Mouse (Mus musculus) liver, postnatal 0 days (tissue): ENCODE measurements at regions not wholly inside any gene's neighbourhood (a gene's known extent, or its start where the extent isn't known, plus 50 kb on each side); places are given as distances from the start of the nearest gene placed in this dataset.

Experiments used
- ATAC-seq: fragments of 200-750 bp; cut with Nextera tagmentation; 2 replicates; pipeline ENCODE4 v1.8.0; 2017; ENCODE audit warnings: mild to moderate bottlenecking, moderate library complexity
- DNase-seq: peaks from one replicate; pipeline ENCODE4 v3.0.0-alpha.2; 2016
- H3K27ac ChIP-seq: fragments of 300-500 bp; sonication (generic); 2 replicates; pipeline ENCODE4 v1.5.1; 2014; ENCODE audit warnings: antibody characterized with exemption, moderate library complexity, mild to moderate bottlenecking, low read depth
- H3K27me3 ChIP-seq: fragments of 300-500 bp; sonication (generic); 2 replicates; pipeline ENCODE4 v1.6.1; 2014; ENCODE audit warnings: low read length, control low read depth, mixed read lengths; ENCODE audit not compliant: insufficient read depth
- H3K36me3 ChIP-seq: fragments of 300-500 bp; sonication (generic); replicated peaks from 2 replicates; pipeline ENCODE4 v1.6.1; 2014; ENCODE audit warnings: mild to moderate bottlenecking, control low read depth, low read length, moderate library complexity, mixed read lengths; ENCODE audit not compliant: insufficient read depth
- H3K4me1 ChIP-seq: fragments of 300-500 bp; sonication (generic); 2 replicates; pipeline ENCODE4 v1.6.1; 2014; ENCODE audit warnings: antibody characterized with exemption, mild to moderate bottlenecking, control low read depth; ENCODE audit not compliant: insufficient read depth
- H3K4me2 ChIP-seq: fragments of 300-500 bp; sonication (generic); 2 replicates; pipeline ENCODE4 v1.6.1; 2014; ENCODE audit warnings: low read depth, mild to moderate bottlenecking, low read length, moderate library complexity, mixed read lengths
- H3K4me3 ChIP-seq: fragments of 300-500 bp; sonication (generic); 2 replicates; pipeline ENCODE4 v1.5.1; 2014; ENCODE audit warnings: low read depth, low read length
- H3K9ac ChIP-seq: fragments of 300-500 bp; sonication (generic); replicated peaks from 2 replicates; pipeline ENCODE4 v1.6.1; 2014; ENCODE audit warnings: mild to moderate bottlenecking, moderate library complexity
- H3K9me3 ChIP-seq: fragments of 300-500 bp; sonication (generic); 2 replicates; pipeline ENCODE4 v1.6.1; 2016; ENCODE audit warnings: mild to moderate bottlenecking, control low read depth, low read length, mixed read lengths
- CTCF ChIP-seq: sonication (generic); IDR thresholded peaks from 2 replicates; pipeline ENCODE4 v1.5.1; 2016; ENCODE audit warnings: antibody characterized with exemption, low read depth
- EP300 ChIP-seq: IDR thresholded peaks from 2 replicates; pipeline ENCODE4 v1.6.1; 2016; ENCODE audit warnings: antibody characterized with exemption, low read depth, mild to moderate bottlenecking
- WGBS: fragments of 180-500 bp; shearing (Covaris S2); extraction: QIAGEN DNeasy Blood & Tissue Kit; methylation state at CpG from one replicate; pipeline ENCODE4 v1.1.7; 2014; ENCODE audit not compliant: insufficient replicate concordance; 5-methylcytosine and 5-hydroxymethylcytosine counted together

DNA sequence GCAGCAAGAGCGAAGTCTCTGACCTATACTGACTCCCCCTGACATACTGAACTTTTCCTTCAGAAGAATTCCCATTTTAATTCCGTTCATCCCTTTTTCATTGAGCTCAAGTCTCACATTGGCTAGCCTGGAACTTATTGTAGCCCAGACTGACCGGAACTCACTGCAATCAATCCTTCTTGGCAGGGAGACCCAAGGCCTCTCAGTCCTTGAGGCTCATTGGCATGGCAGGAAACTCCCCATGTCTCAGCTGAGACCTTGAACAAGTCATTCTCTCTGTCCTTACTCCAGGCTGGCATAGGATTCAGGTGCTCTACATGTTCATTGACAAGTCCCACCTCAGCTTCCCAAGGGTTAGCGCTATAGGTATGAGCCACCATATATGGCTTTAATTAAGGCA lies 345.9 kb downstream of the Gm21750 start:
- H3K4me3 ChIP-seq = no peak overlapping the region
- H3K27me3 ChIP-seq = no peaks in the 10 kb centered on the region
- WGBS = 73% methylated on average over 4 of the region's 4 CpGs
- TF ChIP-seq EP300 = no peak
- no peak for TF ChIP-seq CTCF
- H3K36me3 ChIP-seq = no peaks in the 10 kb centered on the region
- H3K9me3 ChIP-seq = no peaks in the 10 kb centered on the region
- H3K9ac ChIP-seq = no peak overlapping the region
- H3K4me2 ChIP-seq = no peak overlapping the region
- no peaks in the 10 kb centered on the region for H3K4me1 ChIP-seq
- DNase-seq (no peak), ATAC-seq (no peak)
- no peak overlapping the region for H3K27ac ChIP-seq

- no peaks in the 10 kb centered on the region for H3K9me3 ChIP-seq
- TF ChIP-seq CTCF = no peak
- TF ChIP-seq EP300 = no peak
- WGBS = 41% methylated on average over 1 of the region's 1 CpGs
- H3K4me1 ChIP-seq = no peaks in the 10 kb centered on the region
- no peak overlapping the region for H3K27ac ChIP-seq
- no peak overlapping the region for H3K4me3 ChIP-seq
- no peaks in the 10 kb centered on the region for H3K27me3 ChIP-seq
- H3K36me3 ChIP-seq = no peaks in the 10 kb centered on the region
- DNase-seq (no peak), ATAC-seq (no peak)
- H3K4me2 ChIP-seq = no peak overlapping the region
- H3K9ac ChIP-seq = no peak overlapping the region
Measured at GRCm38 (mm10) chr14:74011555-74011954, 350.5 kb downstream of the Gm21750 start.

DNA sequence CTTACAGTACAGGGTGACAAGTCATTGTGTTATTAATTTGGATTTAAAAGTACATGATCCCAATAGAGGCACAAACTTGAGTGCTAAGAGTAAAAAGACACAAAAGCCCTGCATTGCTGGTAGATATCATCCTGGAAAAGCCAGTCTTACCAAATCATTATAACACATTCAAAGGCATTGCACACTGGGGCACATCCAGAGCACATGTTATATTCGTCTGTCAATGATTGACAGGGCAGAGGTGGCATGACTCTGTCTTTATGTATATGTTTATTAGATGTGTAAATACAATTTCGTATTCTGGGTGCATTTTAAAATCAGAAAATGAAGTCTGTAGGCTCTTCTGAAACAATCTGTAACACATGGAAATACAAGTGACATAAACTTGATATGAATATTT lies 358.4 kb downstream of the Gm21750 start:
- ATAC-seq (no peak), DNase-seq (no peak)
- TF ChIP-seq EP300 = no peak
- no peak for TF ChIP-seq CTCF
- 65% methylated on average over 2 of the region's 2 CpGs for WGBS
- H3K27ac ChIP-seq = no peak overlapping the region
- no peak overlapping the region for H3K4me2 ChIP-seq
- no peak overlapping the region for H3K4me3 ChIP-seq
- no peaks in the 10 kb centered on the region for H3K27me3 ChIP-seq
- H3K9me3 ChIP-seq = no peaks in the 10 kb centered on the region
- H3K36me3 ChIP-seq = no peaks in the 10 kb centered on the region
- H3K9ac ChIP-seq = no peak overlapping the region
- no peaks in the 10 kb centered on the region for H3K4me1 ChIP-seq

DNA sequence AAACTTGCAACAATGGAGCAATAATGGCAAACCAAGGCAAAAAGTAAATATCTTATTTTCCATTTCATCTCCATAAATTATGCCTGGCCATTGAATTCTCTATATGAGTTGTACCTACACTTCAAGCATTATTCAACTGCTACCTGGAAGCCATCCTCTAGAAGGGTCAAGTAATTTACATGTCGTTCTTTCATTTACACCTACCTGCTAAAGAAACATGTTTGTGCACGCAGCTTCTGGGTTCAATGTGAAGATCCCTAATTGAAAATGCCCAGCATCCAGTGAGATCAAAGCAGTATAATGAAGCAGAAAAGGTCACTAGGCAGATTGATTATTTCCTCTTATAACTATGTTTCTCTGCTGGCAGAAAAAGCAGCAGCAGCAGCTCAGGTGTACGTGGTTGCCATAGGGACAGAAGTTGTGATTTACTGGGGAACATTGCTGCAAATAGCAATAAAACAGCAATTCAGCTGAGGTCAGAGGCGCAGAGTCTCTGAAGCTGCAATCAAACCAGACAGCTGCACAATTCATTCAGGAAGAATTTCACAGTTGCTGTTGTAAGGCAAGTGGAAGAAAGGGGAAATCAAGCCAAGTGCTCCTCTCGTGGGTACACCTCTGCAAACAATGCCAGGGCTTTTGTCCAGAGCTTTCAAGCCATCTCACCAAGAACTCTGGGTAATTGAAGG lies 386.1 kb downstream of the Gm21750 start:
- Histone ChIP-seq H3K4me2 (no peak overlapping the region), H3K4me3 (no peak overlapping the region), H3K36me3 (no peaks in the 10 kb centered on the region), H3K27ac (no peak overlapping the region), H3K4me1 (no peaks in the 10 kb centered on the region), H3K9ac (no peak overlapping the region), H3K9me3 (no peaks in the 10 kb centered on the region), H3K27me3 (no peaks in the 10 kb centered on the region)
- TF ChIP-seq EP300 = no peak
- TF ChIP-seq CTCF = no peak
- DNase-seq = no peak
- ATAC-seq = no peak
- 51% methylated on average over 5 of the region's 5 CpGs for WGBS

GRCm38 (mm10) chr14:74047695-74048280 lies 386.8 kb downstream of the Gm21750 start:
- Histone ChIP-seq H3K4me2 (no peak overlapping the region), H3K27me3 (no peaks in the 10 kb centered on the region), H3K4me1 (no peaks in the 10 kb centered on the region), H3K27ac (no peak overlapping the region), H3K4me3 (no peak overlapping the region), H3K36me3 (no peaks in the 10 kb centered on the region), H3K9me3 (no peaks in the 10 kb centered on the region), H3K9ac (no peak overlapping the region)
- ATAC-seq = no peak
- 69% methylated on average over 6 of the region's 6 CpGs for WGBS
- no peak for DNase-seq
- TF ChIP-seq EP300 = no peak
- no peak for TF ChIP-seq CTCF

DNA sequence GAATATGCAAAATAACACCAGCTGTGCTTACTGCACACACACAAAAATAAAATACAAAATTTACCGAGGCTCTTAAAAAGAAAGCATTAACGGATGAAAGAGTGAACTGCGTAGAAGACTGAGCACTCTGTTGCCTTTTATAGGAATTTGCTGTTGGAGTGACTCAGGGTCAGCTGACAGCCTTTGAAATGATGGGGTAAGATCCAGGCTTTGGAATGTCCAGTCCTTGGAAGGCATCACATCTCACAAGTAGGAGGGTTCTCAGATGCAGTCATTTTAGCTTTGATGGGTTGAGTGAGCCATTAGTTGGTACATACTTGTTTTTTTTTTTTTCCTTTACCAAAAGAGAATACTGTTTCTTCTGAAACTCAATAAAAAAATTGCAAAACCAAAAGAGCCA lies 387.4 kb downstream of the Gm21750 start:
- no peak for ATAC-seq
- no peaks in the 10 kb centered on the region for H3K27me3 ChIP-seq
- no peak overlapping the region for H3K4me3 ChIP-seq
- no peak overlapping the region for H3K27ac ChIP-seq
- no peaks in the 10 kb centered on the region for H3K4me1 ChIP-seq
- H3K9me3 ChIP-seq = no peaks in the 10 kb centered on the region
- H3K9ac ChIP-seq = no peak overlapping the region
- DNase-seq = no peak
- H3K4me2 ChIP-seq = no peak overlapping the region
- no peak for TF ChIP-seq EP300
- TF ChIP-seq CTCF = no peak
- 84% methylated on average over 3 of the region's 3 CpGs for WGBS
- no peaks in the 10 kb centered on the region for H3K36me3 ChIP-seq

GRCm38 (mm10) chr14:74066051-74066450 lies 405.0 kb downstream of the Gm21750 start:
- Histone ChIP-seq H3K4me3 (no peak overlapping the region), H3K9ac (no peak overlapping the region), H3K36me3 (no peaks in the 10 kb centered on the region), H3K27me3 (no peaks in the 10 kb centered on the region), H3K27ac (no peak overlapping the region), H3K4me1 (no peaks in the 10 kb centered on the region), H3K4me2 (no peak overlapping the region), H3K9me3 (no peaks in the 10 kb centered on the region)
- no peak for ATAC-seq
- no peak for DNase-seq
- TF ChIP-seq EP300 (no peak), CTCF (no peak)
